Mouse (Mus musculus) gastrocnemius, postnatal 25 days (tissue): ENCODE results near the gene Serinc5. TPM values are rescaled to one million over a fixed set of nuclear protein-coding genes. Genes with fewer than 3 reads are reported as not detected.

Source experiments
- DNase-seq: peaks from one replicate; pipeline ENCODE4 v3.0.0; 2022
- total RNA-seq, 2 experiments: library from RNA; stranded (reverse); gene quantifications; 1 replicate in 1 of 2; 2 replicates in 1 of 2; pipeline ENCODE4 v1.2.3; 2021

The Serinc5 gene
- total RNA-seq, 2 experiments from 2014 or later, result 5.5 to 6.5 TPM

DNA sequence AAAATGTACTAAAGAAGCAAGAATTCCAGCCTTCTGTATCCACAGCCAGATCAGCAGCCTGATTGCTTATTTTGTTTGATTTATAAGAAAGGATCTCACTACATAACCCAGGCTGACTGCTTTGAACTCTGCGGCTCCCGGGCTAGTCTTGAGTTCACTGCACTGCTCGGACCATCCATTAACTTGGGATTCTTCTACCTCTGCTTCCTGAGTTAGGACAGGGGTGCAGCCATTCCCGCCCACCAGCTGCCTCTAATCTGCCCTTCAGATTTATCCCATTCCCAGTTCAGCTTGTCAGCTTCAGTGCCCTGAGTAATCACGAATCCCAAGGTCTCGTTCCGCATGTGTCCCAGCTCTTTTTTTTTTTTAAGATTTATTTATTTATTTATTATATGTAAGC is 93.3 kb downstream of the Serinc5 start:
- DNase-seq, result no peak

DNA sequence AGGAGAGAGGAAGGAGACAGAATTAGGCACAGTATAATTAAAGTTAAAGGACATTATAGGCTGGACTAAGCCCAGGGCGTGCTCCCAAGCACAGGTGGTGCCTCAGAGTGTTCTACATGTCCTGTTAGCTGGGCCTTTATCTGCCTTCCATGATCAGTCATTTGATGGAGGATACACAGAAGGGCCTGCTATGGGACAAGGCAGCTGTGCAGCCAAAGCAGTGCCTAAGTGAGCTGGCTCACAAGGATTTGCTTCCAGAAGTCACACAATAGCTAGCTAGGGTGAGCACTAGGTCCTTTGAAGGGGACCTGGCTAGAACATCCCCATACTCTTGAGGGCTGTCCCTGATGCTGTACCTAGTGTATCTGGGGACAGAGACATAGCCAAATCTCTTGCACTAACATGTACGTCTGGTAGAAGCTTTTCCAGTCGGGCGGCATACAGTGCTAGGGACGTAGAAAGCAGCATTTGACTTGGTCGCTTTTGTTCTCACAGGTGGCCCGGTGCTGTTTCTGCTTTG is 94.2 kb downstream of the Serinc5 start:
- no peak for DNase-seq

GRCm38 (mm10) chr13:92706342-92707061 is 95.6 kb downstream of the Serinc5 start:
- DNase-seq, result no peak

- DNase-seq, result no peak
Observed at GRCm38 (mm10) chr13:92707941-92708340, 97.0 kb downstream of the Serinc5 start.

- no peak for DNase-seq
Observed at GRCm38 (mm10) chr13:92708466-92708865, 97.6 kb downstream of the Serinc5 start.

GRCm38 (mm10) chr13:92709535-92709934 is 98.6 kb downstream of the Serinc5 start:
- no peak for DNase-seq

GRCm38 (mm10) chr13:92710361-92710760 is 99.5 kb downstream of the Serinc5 start:
- DNase-seq, result no peak

DNA sequence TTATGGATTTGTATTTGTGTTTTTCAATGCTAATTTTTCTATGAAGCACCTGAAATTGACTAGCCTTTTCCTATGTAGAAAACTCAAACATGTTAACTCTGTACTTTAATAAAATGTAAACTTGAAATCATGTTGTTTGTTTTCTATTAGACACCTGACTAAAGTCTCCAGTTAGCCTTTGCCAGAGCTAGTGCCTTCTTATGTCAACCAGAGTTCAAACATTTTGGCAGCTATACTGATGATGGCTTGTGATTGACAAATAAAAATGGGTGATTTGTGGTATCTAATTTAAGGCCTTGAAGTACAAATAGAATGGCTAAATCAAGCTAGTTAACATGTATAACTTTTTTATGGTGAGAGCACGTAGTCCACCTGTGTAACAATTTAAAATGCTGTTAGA is 100.9 kb downstream of the Serinc5 start:
- DNase-seq, result no peak

GRCm38 (mm10) chr13:92712619-92713018 is 101.7 kb downstream of the Serinc5 start:
- DNase-seq, result no peak

DNA sequence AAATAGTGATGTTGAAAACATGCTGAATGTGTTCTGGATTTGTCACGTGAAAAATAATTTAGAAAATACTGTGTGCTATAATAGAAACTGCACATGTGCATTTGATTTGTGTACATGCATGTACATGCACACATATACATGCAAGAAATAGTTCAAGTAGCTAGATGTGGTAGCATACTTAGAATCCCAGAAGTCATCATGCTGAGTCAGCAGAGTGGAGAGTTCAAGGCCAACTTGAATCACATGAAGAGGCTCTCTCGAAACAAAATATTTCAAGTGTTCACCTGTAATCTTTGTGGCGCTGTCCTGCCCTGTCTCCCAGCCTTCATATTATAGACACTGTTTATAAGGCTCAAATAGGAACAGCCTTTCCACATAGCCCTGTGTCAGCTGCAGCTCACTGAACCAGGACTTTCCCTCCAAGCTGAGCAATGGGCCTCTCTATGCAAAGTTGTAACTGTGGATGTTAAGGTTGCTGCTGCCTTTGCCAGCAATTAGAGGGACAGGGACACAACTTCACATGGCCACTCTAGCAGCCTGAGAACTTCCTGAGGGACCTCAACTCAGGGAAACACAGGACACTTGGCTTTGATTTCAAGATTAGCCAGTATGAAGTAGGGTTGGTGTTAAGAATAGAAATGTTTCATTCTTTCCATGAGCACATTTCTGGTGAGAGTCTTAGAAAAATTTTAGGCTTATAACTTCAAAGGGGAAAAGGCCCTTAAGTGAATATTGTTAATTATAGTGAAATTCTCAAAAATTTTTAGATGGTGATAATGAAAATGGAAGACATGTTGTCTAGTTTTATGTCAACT is 107.2 kb downstream of the Serinc5 start:
- no peak for DNase-seq

DNA sequence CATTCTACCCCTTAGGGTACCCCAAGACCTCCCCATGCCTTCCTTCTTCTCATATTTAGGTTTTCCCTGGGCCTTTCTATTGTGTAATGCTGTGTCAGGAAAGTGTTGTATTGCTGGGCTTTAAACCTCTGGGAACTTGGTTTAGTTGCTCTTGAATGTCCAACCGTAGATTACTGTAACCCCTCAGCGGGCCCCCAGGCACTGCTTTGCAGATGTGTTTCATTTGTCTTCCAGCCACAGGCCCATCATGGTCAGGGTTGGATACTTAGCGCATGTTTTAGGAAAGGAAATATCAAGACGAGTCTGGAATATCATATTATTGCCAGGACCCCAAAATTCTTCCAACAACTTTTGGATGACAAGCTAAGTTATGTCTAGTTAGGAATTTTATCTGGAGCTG is 110.1 kb downstream of the Serinc5 start:
- DNase-seq, result no peak

DNA sequence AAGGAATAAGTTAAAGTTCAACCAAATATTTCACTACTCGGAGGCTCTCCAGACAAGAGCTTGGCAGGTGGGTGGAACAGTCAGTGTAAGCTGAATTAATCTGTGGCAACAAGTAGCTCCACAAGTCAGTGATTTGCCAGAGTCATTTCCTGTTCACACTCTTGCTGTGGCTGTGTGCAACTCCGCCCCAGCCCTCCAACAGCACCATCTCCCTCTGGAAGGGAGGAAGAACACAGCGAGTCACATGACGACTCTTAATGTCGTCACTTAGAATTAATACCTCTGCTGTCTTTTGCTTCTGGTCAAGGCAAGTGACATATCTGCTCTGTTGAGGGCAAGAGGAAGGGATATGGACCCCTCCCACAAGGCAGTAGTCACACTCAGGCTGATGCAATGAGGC is 111.5 kb downstream of the Serinc5 start:
- DNase-seq, result no peak

DNA sequence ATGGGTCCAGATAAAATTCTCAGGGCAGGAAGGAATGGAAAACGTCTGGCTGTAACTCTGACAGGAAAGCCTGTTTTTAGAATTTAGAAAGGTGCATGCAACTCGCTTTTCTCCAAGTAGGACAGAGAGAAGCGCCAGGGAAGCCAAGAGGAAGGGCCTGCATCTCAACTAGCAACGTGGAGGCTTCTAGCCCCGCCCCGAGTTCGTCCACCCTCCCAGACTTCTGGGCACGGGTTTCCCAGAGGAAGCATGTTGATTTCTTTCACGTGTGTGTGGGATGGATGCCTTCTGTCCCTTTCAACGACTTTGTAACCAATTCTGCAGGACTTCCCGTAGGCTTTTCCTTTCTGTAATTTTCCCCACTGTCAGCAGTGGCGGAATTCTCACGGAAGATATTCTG is 118.9 kb downstream of the Serinc5 start:
- DNase-seq, result peak; percentile 38

- DNase-seq, result peak; percentile 33
Observed at GRCm38 (mm10) chr13:92731811-92732210, 120.9 kb downstream of the Serinc5 start.

DNA sequence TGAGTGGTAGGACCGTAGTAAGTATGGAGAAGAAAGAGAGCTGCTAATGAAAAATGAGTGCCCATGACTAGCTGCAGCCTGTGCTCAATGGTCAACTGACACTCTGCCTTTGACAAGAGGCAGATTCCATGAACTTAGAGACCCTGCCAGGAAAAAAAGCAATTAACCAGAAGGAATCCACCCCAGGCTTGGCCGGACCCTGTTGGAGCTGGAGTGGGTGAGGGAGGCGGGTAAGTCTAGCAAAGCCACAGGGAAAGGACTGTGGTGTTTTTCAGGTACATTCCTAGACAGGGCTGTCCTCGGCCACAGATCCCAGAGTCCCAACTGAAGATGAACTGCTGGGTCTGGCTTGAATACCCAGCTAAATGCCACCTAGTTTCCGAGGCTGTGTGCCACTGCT is 121.9 kb downstream of the Serinc5 start:
- no peak for DNase-seq

- DNase-seq, result peak; percentile 28
Observed at GRCm38 (mm10) chr13:92733252-92733651, 122.4 kb downstream of the Serinc5 start.

- peak; percentile 26 for DNase-seq
Observed at GRCm38 (mm10) chr13:92733741-92734140, 122.8 kb downstream of the Serinc5 start.

DNA sequence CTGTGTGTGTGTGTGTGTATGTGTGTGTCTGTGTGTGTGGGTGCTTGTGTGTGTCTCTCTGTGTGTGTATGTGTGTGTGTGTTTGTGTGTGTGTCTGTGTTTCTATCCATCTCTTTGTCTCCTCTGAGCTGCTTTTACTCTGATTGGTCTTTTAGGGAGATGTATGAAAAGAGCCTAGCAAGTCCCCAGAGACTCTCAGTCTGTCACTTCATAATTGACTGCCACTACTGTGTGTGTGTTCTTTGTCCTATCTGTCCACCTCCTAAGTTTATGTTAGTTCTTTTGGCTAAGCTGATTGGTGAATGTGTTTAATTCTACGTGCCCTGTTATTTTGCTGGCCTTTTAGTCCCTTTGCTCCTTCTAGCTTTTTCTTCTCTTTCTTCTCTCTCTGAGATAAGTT is 124.8 kb downstream of the Serinc5 start:
- no peak for DNase-seq

- DNase-seq, result peak; percentile 14
Observed at GRCm38 (mm10) chr13:92736516-92737300, 125.8 kb downstream of the Serinc5 start.

DNA sequence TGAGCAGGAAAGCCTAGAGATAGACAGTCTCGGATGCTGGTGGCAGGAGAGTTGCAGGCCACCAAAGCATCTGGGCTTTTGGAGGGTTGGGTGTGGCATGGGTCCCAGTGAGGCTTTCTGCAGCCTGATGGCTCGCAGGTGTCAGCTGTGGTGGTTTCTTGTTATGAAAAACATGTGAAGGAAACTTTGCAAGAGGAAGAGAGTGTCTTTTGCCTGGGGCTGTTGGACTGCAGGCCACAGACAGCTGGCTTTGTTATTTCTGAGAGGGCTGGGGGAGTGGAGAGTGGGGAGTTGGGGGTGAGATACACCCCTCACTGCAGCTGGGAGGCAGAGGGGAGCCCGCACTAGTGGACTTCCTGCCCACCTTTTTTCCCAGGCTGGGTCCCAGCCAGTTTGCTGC is 127.9 kb downstream of the Serinc5 start:
- DNase-seq, result no peak

GRCm38 (mm10) chr13:92739858-92740257 is 129.0 kb downstream of the Serinc5 start:
- no peak for DNase-seq

DNA sequence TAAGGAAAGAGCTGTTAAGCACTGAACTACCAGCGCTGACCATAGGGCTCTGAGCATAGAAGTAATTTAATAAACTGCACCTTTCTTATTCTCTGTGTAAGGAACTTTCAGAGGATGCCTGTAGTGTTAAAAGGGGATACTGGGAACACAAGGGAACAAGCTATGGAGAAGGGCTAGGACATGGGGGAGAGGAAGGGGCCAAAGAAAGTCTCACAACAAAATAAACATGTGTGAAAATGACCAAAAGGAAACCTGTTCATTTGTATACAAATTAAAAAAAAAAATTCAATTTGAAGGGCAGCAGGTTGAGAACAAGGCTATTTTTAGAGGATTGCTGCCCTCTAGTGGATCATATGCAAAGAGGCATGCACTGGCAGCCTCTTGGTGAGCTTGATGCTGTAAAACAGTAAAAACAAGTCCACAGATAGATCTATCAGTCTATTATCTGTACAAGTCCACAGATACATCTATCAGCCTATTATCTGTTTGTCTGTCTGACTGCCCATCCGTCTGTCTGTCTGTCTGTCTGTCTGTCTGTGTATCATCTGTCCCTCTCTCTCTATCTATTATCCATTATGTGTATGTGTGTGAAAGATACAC is 129.9 kb downstream of the Serinc5 start:
- DNase-seq, result no peak
